Mouse (Mus musculus) embryonic facial prominence, embryonic 14.5 days (tissue): ENCODE data around the gene Rab31. TPM values are rescaled to one million over a fixed set of nuclear protein-coding genes. Genes with fewer than 3 reads are reported as not detected.
"Not testable (repeated sequence)": the region's sequence is repeated elsewhere in the genome, so short reads cannot be mapped to it uniquely, and the experiment has no call there.

Experiments
- ATAC-seq: fragments of 200-750 bp; cut with Nextera tagmentation; 2 replicates; pipeline ENCODE4 v1.8.0; 2017; ENCODE audit warnings: low read depth, moderate number of reproducible peaks, moderate TSS enrichment
- DNase-seq: peaks from one replicate; pipeline ENCODE4 v3.0.0-alpha.2; 2015; ENCODE audit warnings: low spot score
- H3K27ac ChIP-seq: fragments of 300-500 bp; sonication (generic); replicated peaks from 2 replicates; pipeline ENCODE4 v1.5.1; 2014; ENCODE audit warnings: low read depth, mild to moderate bottlenecking, low read length, moderate library complexity
- H3K27me3 ChIP-seq: fragments of 300-500 bp; sonication (generic); replicated peaks from 2 replicates; pipeline ENCODE4 v1.6.1; 2014; ENCODE audit warnings: low read length; ENCODE audit not compliant: control insufficient read depth, insufficient read depth
- H3K36me3 ChIP-seq: fragments of 300-500 bp; sonication (generic); 2 replicates; pipeline ENCODE4 v1.6.1; 2014; ENCODE audit warnings: low read length, mixed read lengths; ENCODE audit not compliant: control insufficient read depth, insufficient read depth
- H3K4me1 ChIP-seq: fragments of 300-500 bp; sonication (generic); 2 replicates; pipeline ENCODE4 v1.6.1; 2014; ENCODE audit warnings: antibody characterized with exemption, low read length; ENCODE audit not compliant: control insufficient read depth, insufficient read depth
- H3K4me2 ChIP-seq: fragments of 300-500 bp; sonication (generic); 2 replicates; pipeline ENCODE4 v1.6.1; 2014; ENCODE audit warnings: low read depth, mild to moderate bottlenecking, low read length, moderate library complexity, mixed read lengths
- H3K4me3 ChIP-seq: fragments of 300-500 bp; sonication (generic); 2 replicates; pipeline ENCODE4 v1.5.1; 2014; ENCODE audit warnings: low read depth, mild to moderate bottlenecking, low read length
- H3K9ac ChIP-seq: fragments of 300-500 bp; sonication (generic); 2 replicates; pipeline ENCODE4 v1.6.1; 2014; ENCODE audit warnings: low read depth, mild to moderate bottlenecking, low read length, moderate library complexity, mixed read lengths
- H3K9me3 ChIP-seq: fragments of 300-500 bp; sonication (generic); 2 replicates; pipeline ENCODE4 v1.6.1; 2016; ENCODE audit warnings: low read length; ENCODE audit not compliant: control insufficient read depth
- WGBS: fragments of 180-500 bp; shearing (Covaris S2); extraction: QIAGEN DNeasy Blood & Tissue Kit; methylation state at CpG from one replicate; pipeline ENCODE4 v1.1.7; 2014; 5-methylcytosine and 5-hydroxymethylcytosine counted together
- polyA plus RNA-seq: library from polyadenylated mRNA; unstranded; fragments of >200 nt; fragmentation: Nextera tagmentation; extraction: Ambion mirVana; gene quantifications from 2 replicates; pipeline ENCODE4 v1.2.1, GENCODE M21; 2014

The Rab31 gene
- polyA plus RNA-seq, 1 experiment from 2014 or later, result 57.6 TPM

- Histone ChIP-seq H3K4me3 (no peak within 1 kb of the TSS), H3K36me3 (no peaks in the 10 kb centered on the region), H3K9ac (0 out of 2 replicates have a peak within 1 kb of the TSS, but pooled peaks have one; percentile 10), H3K4me1 (peaks cover 17% of the 10 kb centered on the region), H3K9me3 (no peaks in the 10 kb centered on the region), H3K4me2 (peak within 1 kb of the TSS; percentile 35), H3K27me3 (no peaks in the 10 kb centered on the region), H3K27ac (peak within 1 kb of the TSS; percentile 74)
- DNase-seq, result no peak
- no peak for ATAC-seq
- WGBS, result 82% methylated on average over 11 of the region's 11 CpGs
These were observed 130.8 kb downstream of the Rab31 start, which contains the start of gene Txndc2 for GRCm38 (mm10) chr17:65641734-65642218. Gene Txndc2, minus strand, starts transcription at chr17:65642168.

- ATAC-seq, result no peak
- no peak for DNase-seq
- 83% methylated on average over 1 of the region's 1 CpGs for WGBS
These were observed 133.4 kb downstream of the Rab31 start for GRCm38 (mm10) chr17:65639144-65639543.

GRCm38 (mm10) chr17:65635715-65636360 is 136.7 kb downstream of the Rab31 start:
- Histone ChIP-seq H3K4me3 (no peak overlapping the region), H3K27me3 (no peaks in the 10 kb centered on the region), H3K9me3 (no peaks in the 10 kb centered on the region), H3K36me3 (no peaks in the 10 kb centered on the region), H3K4me2 (no peak overlapping the region), H3K27ac (no peak overlapping the region), H3K4me1 (no peaks in the 10 kb centered on the region), H3K9ac (no peak overlapping the region)
- no peak for ATAC-seq
- 77% methylated on average over 14 of the region's 14 CpGs for WGBS
- DNase-seq, result no peak

More at GRCm38 (mm10) chr17:65639144-65639543, 133.4 kb downstream of the Rab31 start:
- no peaks in the 10 kb centered on the region for H3K27me3 ChIP-seq
- H3K9me3 ChIP-seq, result no peaks in the 10 kb centered on the region
- H3K4me2 ChIP-seq, result no peak overlapping the region
- no peak overlapping the region for H3K27ac ChIP-seq
- no peaks in the 10 kb centered on the region for H3K36me3 ChIP-seq
- H3K4me1 ChIP-seq, result peaks cover 17% of the 10 kb centered on the region
- no peak overlapping the region for H3K9ac ChIP-seq
- H3K4me3 ChIP-seq, result no peak overlapping the region

GRCm38 (mm10) chr17:65629943-65630342 is 142.6 kb downstream of the Rab31 start:
- 76% methylated on average over 6 of the region's 6 CpGs for WGBS
- no peaks in the 10 kb centered on the region for H3K36me3 ChIP-seq

GRCm38 (mm10) chr17:65628823-65629532 is 143.6 kb downstream of the Rab31 start:
- whole genome bisulfite sequencing, result 75% methylated on average over 13 of the region's 13 CpGs
- not testable (repeated sequence) for H3K9me3 ChIP-seq, H3K4me3 ChIP-seq, H3K4me1 ChIP-seq, H3K27me3 ChIP-seq, H3K27ac ChIP-seq, DNase-seq, H3K4me2 ChIP-seq, H3K9ac ChIP-seq, ATAC-seq, H3K36me3 ChIP-seq

More at GRCm38 (mm10) chr17:65629943-65630342, 142.6 kb downstream of the Rab31 start:
- Histone ChIP-seq H3K4me1 (no peaks in the 10 kb centered on the region), H3K4me3 (no peak overlapping the region), H3K4me2 (no peak overlapping the region), H3K9me3 (no peaks in the 10 kb centered on the region), H3K27ac (no peak overlapping the region), H3K27me3 (no peaks in the 10 kb centered on the region), H3K9ac (no peak overlapping the region)
- ATAC-seq (no peak), DNase-seq (no peak)

GRCm38 (mm10) chr17:65626301-65626700 is 146.3 kb downstream of the Rab31 start:
- no peak overlapping the region for H3K9ac ChIP-seq
- H3K27ac ChIP-seq, result no peak overlapping the region
- H3K4me3 ChIP-seq, result no peak overlapping the region
- ATAC-seq (no peak), DNase-seq (no peak)
- WGBS, result 90% methylated on average over 6 of the region's 6 CpGs
- no peak overlapping the region for H3K4me2 ChIP-seq
- no peaks in the 10 kb centered on the region for H3K36me3 ChIP-seq
- H3K9me3 ChIP-seq, result no peaks in the 10 kb centered on the region
- no peaks in the 10 kb centered on the region for H3K27me3 ChIP-seq
- H3K4me1 ChIP-seq, result no peaks in the 10 kb centered on the region

GRCm38 (mm10) chr17:65625563-65625962 is 147.0 kb downstream of the Rab31 start:
- no peaks in the 10 kb centered on the region for H3K27me3 ChIP-seq
- ATAC-seq (no peak), DNase-seq (no peak)
- H3K36me3 ChIP-seq, result no peaks in the 10 kb centered on the region
- no peaks in the 10 kb centered on the region for H3K4me1 ChIP-seq
- H3K9me3 ChIP-seq, result no peaks in the 10 kb centered on the region
- 74% methylated on average over 6 of the region's 6 CpGs for WGBS
- no peak overlapping the region for H3K4me3 ChIP-seq
- H3K27ac ChIP-seq, result no peak overlapping the region
- H3K9ac ChIP-seq, result no peak overlapping the region
- no peak overlapping the region for H3K4me2 ChIP-seq

- DNase-seq (no peak), ATAC-seq (no peak)
- no peak overlapping the region for H3K27ac ChIP-seq
- no peak overlapping the region for H3K4me2 ChIP-seq
- H3K9ac ChIP-seq, result no peak overlapping the region
- H3K27me3 ChIP-seq, result no peaks in the 10 kb centered on the region
- no peak overlapping the region for H3K4me3 ChIP-seq
- no peaks in the 10 kb centered on the region for H3K9me3 ChIP-seq
- H3K4me1 ChIP-seq, result no peaks in the 10 kb centered on the region
- no peaks in the 10 kb centered on the region for H3K36me3 ChIP-seq
These were observed 149.4 kb downstream of the Rab31 start for GRCm38 (mm10) chr17:65623130-65623529.
